Mouse (Mus musculus) layer of hippocampus, adult 11-12 months (tissue): Measurements from ENCODE around the gene Alg12.

Source experiments
- DNase-seq: peaks from one replicate; pipeline ENCODE4 v3.0.0; 2022; ENCODE audit warnings: low spot score

The Alg12 gene

DNA sequence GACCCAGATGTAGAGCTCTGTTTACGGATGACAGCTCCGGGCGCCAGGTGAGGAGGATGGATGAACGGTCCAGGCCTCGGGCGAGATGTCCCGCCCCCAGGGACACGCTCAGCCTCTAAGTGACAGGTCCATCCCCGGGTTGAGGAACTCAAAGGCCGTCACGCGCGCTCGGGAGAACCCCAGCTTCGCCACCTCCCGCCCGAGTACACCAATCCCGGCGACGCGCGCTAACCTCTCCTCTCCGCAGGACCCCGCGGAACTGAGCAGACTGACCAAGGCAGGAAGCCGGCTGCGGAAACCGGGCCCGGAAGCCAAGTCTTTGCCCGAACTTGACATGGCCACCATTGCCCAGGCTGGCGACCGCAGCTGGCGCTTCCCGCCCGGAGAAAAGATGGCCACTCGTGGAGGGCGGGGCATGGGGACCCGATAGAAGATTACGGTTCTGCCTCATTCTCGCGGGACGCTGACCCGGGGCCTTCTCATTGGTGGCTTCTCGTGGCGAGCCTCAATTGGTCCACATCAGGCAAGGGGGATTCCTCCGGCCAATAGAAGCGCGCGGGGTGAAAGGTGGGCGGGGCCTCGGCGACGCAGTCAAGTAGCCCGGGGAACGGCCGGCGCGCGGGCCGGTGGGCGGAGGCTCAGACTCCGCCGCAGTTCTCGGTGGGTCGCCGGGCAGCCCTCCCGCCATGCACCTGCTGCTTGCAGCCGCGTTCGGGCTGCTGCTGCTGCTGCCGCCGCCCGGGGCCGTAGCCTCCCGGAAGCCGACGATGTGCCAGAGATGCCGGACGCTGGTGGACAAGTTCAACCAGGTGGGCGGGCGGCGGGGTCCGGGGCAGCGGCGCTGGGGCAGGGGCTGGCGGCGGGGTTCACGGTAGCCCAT, at the start of gene Alg12, which contains the start of gene Creld2:
Gene Alg12 (minus strand): TSS at position 293 of the 880 bp plus-strand sequence.
Gene Creld2 (plus strand): TSS at position 621 of the 880 bp plus-strand sequence.
- peak; percentile 100 for DNase-seq

DNA sequence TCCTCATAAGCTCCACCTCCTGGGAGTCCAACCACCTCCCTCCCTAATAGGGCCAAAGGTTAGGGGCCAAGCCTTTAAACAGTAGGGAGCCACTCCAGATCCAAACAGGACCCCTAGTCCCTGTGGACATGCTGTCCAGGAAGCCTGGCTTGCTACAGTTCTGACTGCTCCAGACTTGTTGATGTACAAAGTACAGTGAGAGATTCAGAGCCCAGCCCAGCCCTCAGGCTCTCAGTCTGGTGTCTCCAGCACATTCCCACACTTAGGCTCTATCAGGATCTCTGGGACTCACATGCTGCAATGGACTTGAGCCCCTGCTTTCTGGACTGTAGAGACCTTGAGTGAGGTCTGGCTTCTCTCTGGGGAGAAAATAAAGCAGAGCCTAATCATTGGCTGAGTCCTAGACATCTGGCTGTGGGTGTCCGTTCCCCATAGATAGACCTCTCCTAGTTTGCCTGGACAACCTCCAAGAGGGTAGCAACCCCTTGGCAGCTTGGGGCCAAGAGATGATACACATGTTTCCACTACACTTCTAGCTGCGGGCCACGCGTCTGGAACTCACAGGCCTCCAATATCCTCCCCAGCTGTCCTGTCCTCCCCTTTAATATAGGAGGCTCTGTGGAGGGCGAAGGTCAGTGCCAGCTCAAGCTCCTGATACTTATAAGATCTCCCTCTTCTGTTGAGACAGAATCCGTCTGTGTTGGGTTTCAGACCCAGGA, 49.1 kb upstream of the Alg12 start:
- no peak for DNase-seq

DNA sequence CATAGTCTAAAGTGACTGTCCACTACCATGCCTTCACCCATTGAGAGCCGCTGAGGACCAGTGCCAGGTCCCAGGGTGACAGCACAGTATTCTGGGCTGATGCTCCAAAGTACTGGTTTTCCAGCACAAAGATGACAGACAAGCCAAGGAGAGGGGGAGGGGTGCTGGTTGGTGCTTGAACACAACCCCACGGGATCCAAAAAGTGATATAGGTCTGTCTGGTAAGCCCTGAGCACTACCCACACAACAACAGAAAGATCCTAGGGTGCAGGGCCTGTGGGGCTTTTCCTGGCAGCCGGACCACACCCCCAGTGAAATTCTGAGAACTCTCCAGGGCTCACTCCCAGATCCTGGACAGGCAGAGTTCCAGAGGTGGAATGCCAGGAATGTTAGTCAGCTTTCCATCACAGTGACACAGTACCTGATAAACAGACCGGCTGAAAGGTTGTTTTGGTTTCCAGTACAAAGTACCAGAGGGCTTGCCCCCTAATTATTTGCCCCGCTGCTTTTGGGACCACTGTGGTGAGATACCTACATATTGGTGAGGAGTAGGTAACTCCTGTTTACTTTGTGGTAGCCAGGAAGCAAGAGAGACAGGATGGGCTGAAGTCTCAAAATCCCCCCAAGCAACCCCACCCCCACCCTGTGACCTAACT, 48.4 kb upstream of the Alg12 start:
- no peak for DNase-seq

DNA sequence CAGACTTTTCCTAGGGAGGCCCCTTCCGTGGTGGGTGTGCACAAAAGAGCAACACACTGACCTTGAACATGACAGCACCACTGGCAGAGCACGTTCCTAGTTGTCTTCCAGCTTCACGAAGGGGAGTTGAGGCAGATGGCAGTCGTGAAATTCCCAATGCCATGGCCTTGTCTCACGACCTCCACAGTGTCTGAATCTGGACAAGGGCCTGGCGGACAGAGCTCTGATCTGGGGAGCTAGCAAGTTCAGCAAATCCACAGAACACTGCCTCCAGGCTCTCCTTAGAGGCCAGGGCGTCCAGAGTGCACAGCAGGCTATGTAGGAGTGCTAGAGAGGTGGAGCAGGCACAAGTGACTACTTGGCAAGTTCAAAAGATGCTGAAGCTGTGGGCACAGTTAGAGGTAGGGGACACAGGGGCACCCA, 47.8 kb upstream of the Alg12 start:
- DNase-seq: no peak

DNA sequence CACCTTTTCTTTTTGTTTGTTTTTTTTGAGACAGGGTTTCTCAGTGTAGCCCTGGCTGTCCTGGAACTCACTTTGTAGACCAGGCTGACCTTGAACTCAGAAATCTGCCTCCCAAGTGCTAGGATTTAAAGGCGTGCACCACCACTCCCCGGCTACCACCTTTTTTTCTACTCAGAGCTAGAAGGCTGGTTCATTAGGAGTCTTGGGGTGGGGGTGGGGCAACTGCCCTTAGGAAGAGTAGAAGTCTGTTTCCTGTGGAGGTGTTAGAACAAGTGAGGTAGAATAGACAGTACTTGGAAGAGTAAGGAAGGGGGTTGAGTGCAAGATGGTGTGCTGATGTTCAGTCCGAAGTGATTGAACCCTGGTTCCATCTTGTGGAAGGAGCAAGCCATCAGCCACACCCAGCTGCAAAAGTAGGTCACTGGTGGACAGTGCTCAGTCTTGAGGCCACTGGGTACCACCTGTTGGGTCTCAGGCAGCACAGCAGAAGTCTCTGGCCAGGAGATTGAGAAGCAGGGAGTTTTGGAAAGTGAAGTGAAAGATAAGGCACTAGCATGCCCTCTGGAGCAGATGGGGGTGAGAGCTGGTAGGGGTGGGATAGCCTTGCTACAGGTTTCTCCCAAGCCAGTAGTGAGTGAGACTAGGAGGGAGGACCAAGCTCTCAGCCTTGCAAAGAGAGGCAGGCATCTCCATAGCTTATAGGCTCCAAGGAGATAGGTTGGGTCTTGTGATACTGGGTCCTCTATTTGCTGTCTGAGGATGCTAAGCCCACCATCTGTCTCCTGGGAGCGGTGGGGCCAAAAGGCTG, 47.0 kb upstream of the Alg12 start:
- DNase-seq: no peak

DNA sequence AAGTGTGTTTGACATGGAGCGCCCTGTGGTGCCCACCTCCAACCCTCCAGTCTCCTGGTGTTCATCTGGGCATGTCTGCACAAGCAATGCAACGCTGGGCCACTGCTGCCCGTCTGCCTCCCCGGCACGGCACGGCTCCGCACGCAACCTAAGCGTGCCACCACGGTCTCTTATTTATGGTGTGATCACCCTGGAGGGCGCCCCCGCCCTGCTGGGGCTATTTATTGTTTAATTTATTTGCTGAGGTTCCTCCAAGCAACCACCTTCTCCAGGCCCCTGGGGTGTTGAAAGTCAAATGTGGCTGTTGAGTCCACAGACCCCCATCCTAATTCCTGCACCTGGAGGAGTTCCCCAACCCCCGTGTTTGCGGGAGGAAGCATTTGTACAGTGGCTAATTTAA, 45.9 kb upstream of the Alg12 start:
- DNase-seq: no peak

DNA sequence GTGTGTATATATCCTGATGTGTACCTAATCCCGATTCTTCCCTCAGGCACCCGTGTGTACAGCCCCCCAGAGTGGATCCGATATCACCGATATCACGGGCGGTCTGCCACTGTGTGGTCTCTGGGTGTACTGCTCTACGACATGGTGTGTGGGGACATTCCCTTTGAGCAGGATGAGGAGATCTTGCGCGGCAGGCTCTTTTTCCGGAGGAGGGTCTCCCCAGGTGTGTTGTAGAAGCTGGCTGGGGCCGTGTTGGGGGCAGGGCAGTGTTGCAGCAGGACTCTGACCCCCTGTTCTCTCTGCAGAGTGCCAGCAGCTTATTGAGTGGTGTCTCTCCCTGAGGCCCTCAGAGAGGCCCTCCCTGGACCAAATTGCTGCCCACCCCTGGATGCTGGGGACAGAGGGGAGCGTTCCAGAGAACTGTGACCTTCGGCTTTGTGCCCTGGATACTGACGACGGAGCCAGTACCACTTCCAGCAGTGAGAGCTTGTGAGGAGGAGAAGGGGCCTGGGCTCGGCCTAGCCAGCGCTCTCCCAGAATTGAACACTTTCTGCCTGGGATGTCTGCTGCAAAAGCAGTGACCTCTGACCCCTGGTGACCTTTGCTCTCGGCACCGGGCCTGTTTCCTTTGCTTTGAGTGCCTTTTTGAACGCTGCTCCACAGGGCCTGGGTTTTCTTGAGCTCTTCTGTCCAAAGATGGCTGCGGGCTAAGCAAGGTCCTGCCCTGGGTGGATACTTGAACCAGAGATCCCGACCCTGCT, 45.3 kb upstream of the Alg12 start:
- peak; percentile 55 for DNase-seq

DNA sequence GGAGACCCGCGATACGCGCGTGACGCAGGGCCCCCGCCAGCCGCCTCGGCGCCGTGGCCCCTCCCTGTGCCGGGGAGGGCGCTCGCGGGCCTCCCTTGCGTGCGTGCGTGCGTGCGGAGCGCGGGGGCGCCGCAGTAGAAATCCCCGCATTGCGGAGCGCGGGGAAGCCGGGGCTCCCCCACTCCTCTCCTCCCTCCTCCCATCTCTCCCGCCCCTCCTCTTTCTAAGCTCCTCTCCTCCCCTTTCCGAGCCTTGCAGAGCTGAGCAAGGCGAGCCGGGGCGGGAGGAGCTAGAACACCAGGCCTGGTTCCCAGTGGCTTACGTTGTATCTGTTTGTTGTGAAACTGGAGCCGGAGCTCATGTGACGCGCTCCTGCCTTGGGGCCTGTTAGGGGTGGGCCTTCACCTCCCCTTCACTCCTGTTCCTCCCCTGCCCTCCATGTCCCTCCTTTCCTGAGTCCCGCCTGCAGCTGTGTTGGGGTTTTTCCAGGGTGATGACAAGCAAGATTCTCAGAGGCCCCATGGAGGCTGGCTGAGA, 44.6 kb upstream of the Alg12 start:
- peak; percentile 92 for DNase-seq

DNA sequence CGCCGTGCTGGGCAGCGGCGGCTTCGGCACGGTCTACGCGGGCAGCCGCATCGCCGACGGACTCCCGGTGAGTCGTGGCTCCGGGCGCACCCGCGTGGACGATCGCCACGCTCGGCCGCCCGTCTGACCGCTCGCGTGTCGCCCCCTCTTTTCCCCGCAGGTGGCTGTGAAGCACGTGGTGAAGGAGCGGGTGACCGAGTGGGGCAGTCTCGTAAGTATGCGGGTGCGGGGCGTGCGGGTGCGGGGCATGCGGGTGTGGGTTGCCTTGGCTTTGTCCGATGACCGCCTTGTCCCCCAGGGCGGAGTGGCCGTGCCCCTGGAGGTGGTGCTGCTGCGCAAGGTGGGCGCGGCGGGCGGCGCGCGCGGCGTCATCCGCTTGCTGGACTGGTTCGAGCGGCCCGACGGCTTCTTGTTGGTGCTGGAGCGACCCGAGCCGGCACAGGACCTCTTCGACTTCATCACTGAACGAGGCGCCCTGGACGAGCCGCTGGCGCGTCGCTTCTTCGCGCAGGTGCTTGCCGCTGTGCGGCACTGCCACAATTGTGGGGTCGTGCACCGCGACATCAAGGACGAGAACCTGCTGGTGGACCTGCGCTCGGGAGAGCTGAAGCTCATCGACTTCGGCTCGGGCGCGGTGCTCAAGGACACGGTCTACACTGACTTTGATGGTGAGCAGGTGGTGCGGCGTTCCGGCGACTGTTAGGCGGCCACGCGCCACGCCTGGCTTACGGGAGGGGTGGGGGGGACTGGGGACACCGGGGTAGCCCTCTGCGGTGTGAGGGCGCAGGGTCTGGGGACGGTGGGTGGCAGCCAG, 44.0 kb upstream of the Alg12 start:
- DNase-seq: peak; percentile 55

DNA sequence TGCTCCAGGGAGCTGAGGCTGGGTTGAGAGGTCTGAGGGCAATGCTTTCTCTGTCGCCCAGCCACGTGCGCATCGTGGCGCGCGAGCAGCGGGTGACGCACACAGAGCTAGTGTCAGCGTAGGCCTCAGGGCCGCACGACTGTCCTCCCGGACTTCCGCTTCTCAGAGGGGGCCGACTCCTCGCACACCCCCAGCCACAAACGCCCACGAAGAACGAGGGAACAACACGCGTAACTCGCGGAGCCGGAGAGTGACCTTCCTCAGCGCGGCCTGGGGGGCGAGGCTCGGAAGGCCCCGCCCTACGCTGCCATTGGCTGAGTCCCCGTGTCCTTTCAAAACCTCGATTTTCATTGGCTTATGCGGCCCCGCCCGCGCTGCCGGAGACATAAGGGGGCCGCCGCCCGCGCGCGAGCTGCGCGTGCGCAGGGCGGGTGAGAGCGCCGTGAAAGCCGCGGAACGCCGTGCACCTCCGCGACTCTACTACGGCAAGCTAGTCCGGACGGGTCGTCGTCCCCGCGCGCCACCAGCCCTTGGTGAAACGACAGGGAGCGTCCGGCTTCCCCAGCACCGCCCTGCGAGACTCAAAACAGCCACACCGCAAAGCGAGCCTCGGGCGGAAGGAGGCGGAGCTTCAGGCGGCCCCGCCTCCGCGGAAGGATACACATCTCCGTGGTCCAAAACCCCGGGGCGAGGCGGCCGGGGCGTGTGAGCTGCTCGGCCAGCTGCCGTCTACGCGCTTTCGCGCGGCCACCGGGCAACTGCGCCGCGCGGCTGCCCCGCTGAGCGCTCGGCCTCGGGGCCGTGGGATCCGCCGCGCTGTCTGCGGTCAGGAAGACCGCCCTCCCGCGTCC, 42.9 kb upstream of the Alg12 start, which contains the start of gene Pim3:
Gene Pim3 (plus strand): TSS at position 415 of the 851 bp plus-strand sequence.
- peak; percentile 98 for DNase-seq

DNA sequence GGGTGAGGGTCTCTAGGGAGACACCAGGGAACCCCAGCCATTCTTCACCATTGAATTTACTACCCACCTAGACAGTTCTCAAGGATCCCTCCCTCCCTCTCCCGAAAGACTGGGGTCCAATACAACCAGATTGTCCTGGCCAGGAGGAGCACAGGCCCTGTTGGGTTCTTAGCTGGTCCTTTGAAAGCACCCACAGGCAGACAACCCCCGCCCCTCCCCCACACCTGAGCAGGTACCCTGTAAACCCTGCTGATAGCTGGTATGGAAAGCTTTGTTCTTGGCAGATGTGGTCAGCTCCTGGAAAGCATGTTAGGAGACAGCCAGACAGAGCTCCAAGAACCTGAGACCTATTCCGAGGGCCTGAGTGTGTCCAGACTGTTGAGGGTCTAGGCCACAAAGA, 41.7 kb upstream of the Alg12 start:
- DNase-seq: no peak

DNA sequence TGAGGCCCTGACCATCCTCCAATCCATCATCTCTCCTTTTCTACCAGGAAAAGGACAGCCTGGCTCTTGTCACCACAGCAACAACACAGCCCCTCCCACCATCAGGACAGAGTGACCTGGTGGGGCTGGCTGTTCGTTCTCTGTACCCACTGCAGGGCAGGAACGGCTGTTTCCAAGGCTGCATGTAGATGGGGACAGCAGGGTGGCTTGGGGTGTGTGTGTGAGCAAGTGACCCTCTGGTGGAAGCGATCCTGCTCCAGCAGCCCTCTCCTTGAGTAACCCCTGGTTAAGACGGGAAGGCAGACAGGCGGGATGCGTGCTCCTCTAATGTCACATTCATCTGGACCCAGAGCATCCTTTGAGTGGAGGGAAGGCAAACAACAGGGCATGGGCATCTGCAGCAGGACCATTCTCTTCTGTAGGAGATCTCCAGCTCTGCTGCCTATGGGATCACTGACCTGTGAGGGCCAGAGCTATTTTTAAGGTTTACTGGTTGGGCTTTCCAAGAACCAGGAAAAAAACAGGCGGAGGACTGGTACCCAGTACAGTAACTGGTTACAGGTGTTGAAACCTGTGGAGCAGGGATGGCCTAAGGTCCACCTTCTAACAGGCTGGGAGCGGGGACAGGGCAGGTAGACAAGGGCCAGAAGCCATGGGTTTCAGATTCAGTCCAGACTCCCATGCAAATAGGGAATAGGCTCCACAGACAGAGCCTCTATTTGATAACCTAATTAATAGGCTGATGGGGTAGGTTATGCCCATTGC, 40.3 kb upstream of the Alg12 start:
- no peak for DNase-seq

DNA sequence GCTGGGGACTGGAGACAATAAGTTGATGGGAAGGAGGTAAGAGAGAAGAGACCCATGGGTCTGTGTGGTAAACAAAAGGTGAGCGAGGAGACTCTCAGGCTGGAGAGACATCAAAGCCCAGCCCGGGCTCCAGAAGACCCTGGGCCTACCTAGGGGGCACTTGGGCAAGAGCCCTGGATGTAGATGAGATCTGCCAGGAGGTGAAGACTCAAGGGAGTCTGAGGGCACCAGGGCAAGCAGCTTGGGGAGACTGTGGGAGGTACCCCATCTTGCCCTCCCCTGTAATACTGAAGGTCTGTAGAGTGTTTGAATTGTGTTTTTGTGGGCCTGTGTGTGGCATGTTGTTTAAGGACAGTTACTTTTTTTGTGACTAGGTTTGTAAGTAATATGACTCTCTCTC, 39.6 kb upstream of the Alg12 start:
- DNase-seq: no peak

DNA sequence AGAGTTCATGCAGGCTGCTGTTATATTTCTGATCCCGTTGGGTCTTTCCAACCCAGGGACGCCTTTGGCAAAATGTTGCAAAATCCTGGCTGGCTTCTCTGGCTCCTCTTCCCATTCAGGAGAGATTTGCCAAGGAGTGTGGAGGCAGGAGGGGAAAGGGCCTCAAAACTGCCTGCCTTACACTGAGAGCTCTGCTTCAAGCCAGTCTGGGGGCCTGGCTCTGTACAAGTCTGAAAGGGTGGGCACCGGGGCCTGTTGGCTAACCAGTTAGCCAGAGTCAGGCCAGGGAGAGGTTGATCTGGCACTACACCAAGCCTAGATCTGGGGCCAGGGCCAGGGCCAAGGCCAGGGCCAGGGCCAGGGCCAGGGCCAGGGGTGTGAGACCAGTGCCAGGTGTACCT, 39.0 kb upstream of the Alg12 start:
- DNase-seq: no peak

DNA sequence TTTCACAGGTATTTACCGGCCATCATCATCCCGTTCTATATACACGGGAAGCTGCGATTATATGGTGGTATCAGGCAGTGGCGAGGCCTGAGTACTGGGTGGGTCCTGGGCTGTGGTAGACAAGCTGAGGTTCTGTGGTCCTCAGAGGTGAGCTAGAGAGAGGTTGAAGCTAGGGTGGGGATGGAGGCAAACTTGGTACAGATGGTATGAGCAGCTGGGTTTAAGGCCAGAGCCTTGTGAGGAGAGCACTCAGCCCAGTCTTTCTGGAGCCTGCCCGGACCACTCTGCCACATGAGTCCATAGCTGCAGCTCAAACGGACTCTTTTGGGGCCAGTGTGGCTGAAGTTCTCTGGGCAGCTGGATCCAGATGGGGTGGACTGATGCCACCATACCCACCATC, 38.2 kb upstream of the Alg12 start:
- no peak for DNase-seq

DNA sequence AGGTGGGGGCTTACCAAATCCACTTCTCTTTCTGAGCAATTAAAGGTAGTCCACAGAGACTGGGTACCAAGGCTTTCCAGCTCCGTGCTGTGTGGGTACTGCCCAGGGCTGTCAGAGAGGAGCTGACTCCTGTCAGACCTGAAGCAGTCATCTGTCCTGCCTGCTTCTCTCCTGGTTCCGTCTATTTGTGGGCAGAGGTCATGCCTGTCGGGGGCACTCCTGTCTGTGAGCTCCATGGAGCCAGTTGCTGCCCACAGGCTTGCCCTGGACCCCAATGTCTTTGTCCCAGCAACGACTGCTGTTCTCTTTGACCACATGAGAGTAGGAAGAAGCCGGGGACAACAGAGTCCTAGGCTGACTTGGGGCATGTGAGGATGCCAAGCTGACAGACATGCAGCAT, 37.5 kb upstream of the Alg12 start:
- no peak for DNase-seq

DNA sequence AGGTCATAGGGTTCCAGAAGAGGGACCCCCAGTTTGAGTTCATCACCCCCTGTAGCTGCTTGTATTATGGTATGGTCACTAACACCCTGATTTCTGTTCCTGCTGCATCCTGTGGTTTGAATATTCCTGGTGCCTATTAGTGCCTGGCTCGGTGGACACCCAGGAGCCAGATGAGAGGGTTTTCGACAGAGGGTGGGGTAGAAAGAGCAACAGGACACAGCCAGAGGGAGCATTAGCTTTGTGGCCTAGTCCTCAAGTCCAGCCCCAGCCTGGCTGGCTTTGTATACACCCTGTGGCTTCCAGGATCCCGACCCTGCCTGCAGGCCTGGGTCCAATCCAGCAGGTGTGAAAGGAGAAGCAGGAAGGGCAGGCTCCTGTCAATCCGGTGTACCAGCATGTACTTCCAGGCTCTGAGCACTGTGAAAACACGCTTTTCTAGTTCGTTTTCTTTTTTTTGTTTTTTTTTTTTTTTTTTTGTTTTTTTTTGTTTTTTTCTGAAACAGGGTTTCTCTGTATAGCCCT, 36.8 kb upstream of the Alg12 start:
- no peak for DNase-seq
